Mouse (Mus musculus): ENCODE results near the gene Map2k3. TPM values are rescaled to one million over a fixed set of nuclear protein-coding genes. Genes with fewer than 3 reads are reported as not detected.

The Map2k3 gene
- total and polyA plus RNA-seq, 3 experiments: 56.7 to 79.3 (median 71.1) TPM

DNA sequence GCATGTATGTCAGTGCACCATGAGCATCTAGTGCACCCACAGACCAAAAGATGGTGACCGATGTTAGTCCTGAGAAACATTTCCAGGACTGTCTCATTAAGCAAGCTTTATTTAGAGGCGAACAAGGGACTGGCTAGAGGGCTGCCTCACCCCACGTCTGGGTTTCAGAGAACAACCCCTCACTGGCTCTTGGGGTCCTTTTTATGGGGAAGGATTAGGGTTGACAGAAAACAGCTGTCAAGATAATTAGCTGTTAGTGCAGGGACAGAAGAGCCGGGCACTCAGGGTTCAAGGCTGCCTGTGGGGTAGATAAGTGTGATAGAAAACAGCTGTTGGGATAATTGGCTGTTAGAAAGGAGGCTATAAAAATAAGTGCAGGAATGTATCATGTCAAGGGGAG lies 35.9 kb upstream of the Map2k3 start:
- Histone ChIP-seq H3K27ac (no peak overlapping the region), H3K79me2 (replicated peaks; ENCODE audit: control insufficient read depth, insufficient read depth, low read length) (no peaks in the 10 kb centered on the region), H3K4me3 (no peak overlapping the region), H3K4me1 (ENCODE audit: control insufficient read depth, insufficient read depth, low read length) (no peaks in the 10 kb centered on the region), H3K9ac (ENCODE audit: low read depth, low read length) (no peak overlapping the region), H3K36me3 (ENCODE audit: control insufficient read depth, insufficient read depth, low read length) (no peaks in the 10 kb centered on the region), H3K27me3 (ENCODE audit: control insufficient read depth, insufficient read depth, low read length) (no peaks in the 10 kb centered on the region)
- intact Hi-C loops (cut with DNase I): no loop called here
- 35% methylated on average over 4 of the region's 4 CpGs for WGBS
- no peak for TF ChIP-seq CTCF (IDR thresholded peaks at IDR 0.05)
- no peak for TF ChIP-seq EP300 (IDR thresholded peaks at IDR 0.05; ENCODE audit: insufficient read depth, low read depth, low read length)
- no peak for TF ChIP-seq POLR2A (IDR thresholded peaks at IDR 0.05; ENCODE audit: insufficient read depth, low read depth, low read length)
- no peak for DNase-seq

DNA sequence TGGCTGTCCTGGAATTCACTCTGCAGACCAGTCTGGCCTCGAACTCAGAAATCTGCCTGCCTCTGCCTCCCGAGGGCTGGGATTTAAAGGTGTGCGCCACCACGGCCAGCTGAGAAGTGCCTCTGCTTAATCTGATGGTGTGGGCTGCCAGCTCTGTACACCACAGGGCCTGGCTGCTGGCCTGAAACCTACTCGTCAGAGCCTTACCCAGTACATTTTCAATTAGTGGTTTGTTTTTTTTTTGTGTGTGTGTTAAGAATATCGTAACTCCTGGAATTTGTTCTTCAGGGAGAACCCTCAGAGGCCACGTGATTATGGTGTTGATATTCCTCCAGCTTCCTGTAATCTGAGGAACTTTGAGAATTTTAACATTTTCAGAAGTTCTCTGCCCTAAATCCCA lies 29.8 kb upstream of the Map2k3 start:
- intact Hi-C loops (cut with DNase I): no loop called here
- DNase-seq: no peak
- Histone ChIP-seq H3K9ac (ENCODE audit: low read depth, low read length) (no peak overlapping the region), H3K36me3 (ENCODE audit: control insufficient read depth, insufficient read depth, low read length) (no peaks in the 10 kb centered on the region), H3K27ac (no peak overlapping the region), H3K4me3 (no peak overlapping the region), H3K4me1 (ENCODE audit: control insufficient read depth, insufficient read depth, low read length) (no peaks in the 10 kb centered on the region), H3K27me3 (ENCODE audit: control insufficient read depth, insufficient read depth, low read length) (no peaks in the 10 kb centered on the region), H3K79me2 (replicated peaks; ENCODE audit: control insufficient read depth, insufficient read depth, low read length) (no peaks in the 10 kb centered on the region)
- WGBS: 67% methylated on average over 7 of the region's 7 CpGs
- TF ChIP-seq POLR2A (IDR thresholded peaks at IDR 0.05; ENCODE audit: insufficient read depth, low read depth, low read length): no peak
- TF ChIP-seq EP300 (IDR thresholded peaks at IDR 0.05; ENCODE audit: insufficient read depth, low read depth, low read length): no peak
- no peak for TF ChIP-seq CTCF (IDR thresholded peaks at IDR 0.05)

DNA sequence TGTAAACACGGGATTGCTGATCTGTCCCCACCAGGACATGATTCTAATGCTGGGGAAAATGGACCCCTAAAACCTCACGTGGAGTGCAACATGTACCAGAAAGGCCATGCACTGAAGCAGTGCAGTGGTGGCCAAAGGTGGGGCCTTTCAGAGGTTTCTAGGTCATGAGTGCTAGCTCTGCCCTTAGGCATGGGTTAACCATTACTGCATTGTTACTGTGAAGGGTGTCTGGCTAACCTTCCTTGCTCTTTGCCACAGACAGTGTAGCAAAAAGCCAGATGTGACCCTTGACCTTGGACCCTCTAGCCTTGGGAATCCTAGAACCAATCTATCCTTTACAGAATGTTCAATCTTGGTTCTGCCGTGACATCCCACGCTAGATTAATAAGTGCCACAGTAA lies 29.3 kb upstream of the Map2k3 start:
- Histone ChIP-seq H3K27me3 (ENCODE audit: control insufficient read depth, insufficient read depth, low read length) (no peaks in the 10 kb centered on the region), H3K4me3 (no peak overlapping the region), H3K4me1 (ENCODE audit: control insufficient read depth, insufficient read depth, low read length) (no peaks in the 10 kb centered on the region), H3K36me3 (ENCODE audit: control insufficient read depth, insufficient read depth, low read length) (no peaks in the 10 kb centered on the region), H3K79me2 (replicated peaks; ENCODE audit: control insufficient read depth, insufficient read depth, low read length) (no peaks in the 10 kb centered on the region), H3K9ac (ENCODE audit: low read depth, low read length) (no peak overlapping the region), H3K27ac (no peak overlapping the region)
- TF ChIP-seq CTCF (IDR thresholded peaks at IDR 0.05): no peak
- TF ChIP-seq EP300 (IDR thresholded peaks at IDR 0.05; ENCODE audit: insufficient read depth, low read depth, low read length): no peak
- TF ChIP-seq POLR2A (IDR thresholded peaks at IDR 0.05; ENCODE audit: insufficient read depth, low read depth, low read length): no peak
- intact Hi-C loops (cut with DNase I): no loop called here
- DNase-seq: no peak
- 64% methylated on average over 4 of the region's 4 CpGs for WGBS

DNA sequence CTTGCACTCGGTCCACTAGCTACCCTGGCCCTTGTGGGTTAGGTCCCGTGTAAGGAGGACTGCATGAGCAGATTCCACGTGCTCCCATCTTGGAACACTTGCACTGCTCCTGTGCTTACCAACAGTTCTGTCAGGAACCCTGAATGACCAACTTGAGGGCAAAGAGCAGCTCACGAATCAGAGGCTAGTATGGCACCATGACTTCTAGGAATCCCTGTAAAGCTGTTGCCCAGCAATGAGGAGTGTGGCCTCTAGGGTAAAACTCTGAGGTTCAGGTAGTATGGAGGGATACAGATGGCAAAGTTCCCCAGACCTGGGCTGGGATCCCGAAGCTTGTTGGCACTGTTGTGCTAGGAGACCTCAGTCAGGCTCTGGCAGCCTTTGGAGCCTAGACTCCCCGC lies 28.2 kb upstream of the Map2k3 start:
- TF ChIP-seq CTCF (IDR thresholded peaks at IDR 0.05): no peak
- TF ChIP-seq POLR2A (IDR thresholded peaks at IDR 0.05; ENCODE audit: insufficient read depth, low read depth, low read length): no peak
- TF ChIP-seq EP300 (IDR thresholded peaks at IDR 0.05; ENCODE audit: insufficient read depth, low read depth, low read length): no peak
- no peak overlapping the region for H3K4me3 ChIP-seq
- H3K27ac ChIP-seq: no peak overlapping the region
- H3K4me1 ChIP-seq (ENCODE audit: control insufficient read depth, insufficient read depth, low read length): no peaks in the 10 kb centered on the region
- H3K27me3 ChIP-seq (ENCODE audit: control insufficient read depth, insufficient read depth, low read length): no peaks in the 10 kb centered on the region
- no peaks in the 10 kb centered on the region for H3K36me3 ChIP-seq (ENCODE audit: control insufficient read depth, insufficient read depth, low read length)
- 81% methylated on average over 6 of the region's 6 CpGs for WGBS
- intact Hi-C loops (cut with DNase I): no loop called here
- DNase-seq: no peak
- H3K79me2 ChIP-seq (replicated peaks; ENCODE audit: control insufficient read depth, insufficient read depth, low read length): no peaks in the 10 kb centered on the region
- H3K9ac ChIP-seq (ENCODE audit: low read depth, low read length): no peak overlapping the region

DNA sequence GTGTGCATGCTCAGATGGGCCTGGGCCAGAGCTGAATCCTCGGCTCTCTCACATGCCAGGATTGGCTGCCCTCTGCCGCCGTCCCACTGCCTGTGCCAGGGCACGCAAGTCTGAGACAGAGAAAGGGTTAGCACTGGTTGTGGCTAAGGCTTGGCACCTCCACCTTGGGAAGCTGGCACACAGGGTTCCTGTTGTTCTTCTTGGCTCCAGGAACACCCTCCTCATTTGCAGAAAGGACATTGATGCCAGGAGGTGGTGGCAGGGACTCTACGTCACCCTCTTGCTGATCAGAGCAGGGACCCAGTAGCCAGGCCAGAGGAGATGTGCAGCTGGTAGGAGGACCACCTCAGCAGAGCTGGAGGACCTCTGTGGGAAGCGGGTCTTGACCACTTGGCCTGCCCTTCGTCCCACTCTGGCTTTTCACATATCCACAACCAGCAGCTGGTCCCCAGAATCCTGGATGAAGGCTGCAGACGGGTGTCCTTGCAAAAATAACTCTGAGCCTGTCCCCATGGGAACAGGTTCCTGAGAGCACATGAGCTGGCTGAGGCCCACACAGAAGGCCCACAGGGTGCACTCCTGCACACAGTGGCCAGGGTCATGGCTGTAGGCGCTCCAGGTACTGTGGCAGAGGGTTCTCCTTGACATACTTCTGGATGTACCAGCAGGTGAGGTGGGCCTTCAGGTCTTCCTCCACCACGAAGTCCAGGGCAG lies 26.3 kb upstream of the Map2k3 start:
- Histone ChIP-seq H3K4me3 (no peak overlapping the region), H3K27ac (no peak overlapping the region), H3K9ac (ENCODE audit: low read depth, low read length) (no peak overlapping the region), H3K79me2 (replicated peaks; ENCODE audit: control insufficient read depth, insufficient read depth, low read length) (no peaks in the 10 kb centered on the region), H3K27me3 (ENCODE audit: control insufficient read depth, insufficient read depth, low read length) (no peaks in the 10 kb centered on the region), H3K4me1 (ENCODE audit: control insufficient read depth, insufficient read depth, low read length) (no peaks in the 10 kb centered on the region), H3K36me3 (ENCODE audit: control insufficient read depth, insufficient read depth, low read length) (no peaks in the 10 kb centered on the region)
- DNase-seq: no peak
- TF ChIP-seq CTCF (IDR thresholded peaks at IDR 0.05): no peak
- TF ChIP-seq EP300 (IDR thresholded peaks at IDR 0.05; ENCODE audit: insufficient read depth, low read depth, low read length): no peak
- no peak for TF ChIP-seq POLR2A (IDR thresholded peaks at IDR 0.05; ENCODE audit: insufficient read depth, low read depth, low read length)
- intact Hi-C loops (cut with DNase I): no loop called here
- 84% methylated on average over 10 of the region's 10 CpGs for WGBS

DNA sequence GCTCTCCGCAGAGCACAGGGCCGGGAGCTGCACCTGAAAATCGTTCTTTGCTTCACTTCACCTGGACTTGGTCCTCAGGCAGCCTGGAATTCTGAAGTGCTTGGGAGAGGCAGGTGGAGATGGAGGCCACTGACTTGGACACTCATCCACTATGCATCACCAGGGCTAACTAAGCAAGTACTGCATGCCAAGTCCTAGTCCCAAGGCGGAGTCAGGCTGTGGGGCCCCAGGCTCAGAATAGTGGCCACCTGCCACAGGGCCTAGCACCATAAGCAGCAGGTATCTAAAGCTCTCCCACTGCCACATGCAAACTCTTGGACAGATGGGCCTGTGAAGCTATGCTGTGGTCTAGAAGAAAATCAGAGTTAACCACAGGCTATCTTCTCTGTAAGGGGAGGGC lies 25.4 kb upstream of the Map2k3 start:
- Histone ChIP-seq H3K27me3 (ENCODE audit: control insufficient read depth, insufficient read depth, low read length) (no peaks in the 10 kb centered on the region), H3K79me2 (replicated peaks; ENCODE audit: control insufficient read depth, insufficient read depth, low read length) (no peaks in the 10 kb centered on the region), H3K36me3 (ENCODE audit: control insufficient read depth, insufficient read depth, low read length) (no peaks in the 10 kb centered on the region), H3K4me3 (no peak overlapping the region), H3K4me1 (ENCODE audit: control insufficient read depth, insufficient read depth, low read length) (no peaks in the 10 kb centered on the region), H3K27ac (no peak overlapping the region), H3K9ac (ENCODE audit: low read depth, low read length) (no peak overlapping the region)
- 87% methylated on average over 4 of the region's 4 CpGs for WGBS
- no peak for DNase-seq
- intact Hi-C loops (cut with DNase I): no loop called here
- TF ChIP-seq POLR2A (IDR thresholded peaks at IDR 0.05; ENCODE audit: insufficient read depth, low read depth, low read length) (no peak), CTCF (IDR thresholded peaks at IDR 0.05) (no peak), EP300 (IDR thresholded peaks at IDR 0.05; ENCODE audit: insufficient read depth, low read depth, low read length) (no peak)
